15 mouse cellular contexts compared by ENCODE assay signal in the genomic region with DNA sequence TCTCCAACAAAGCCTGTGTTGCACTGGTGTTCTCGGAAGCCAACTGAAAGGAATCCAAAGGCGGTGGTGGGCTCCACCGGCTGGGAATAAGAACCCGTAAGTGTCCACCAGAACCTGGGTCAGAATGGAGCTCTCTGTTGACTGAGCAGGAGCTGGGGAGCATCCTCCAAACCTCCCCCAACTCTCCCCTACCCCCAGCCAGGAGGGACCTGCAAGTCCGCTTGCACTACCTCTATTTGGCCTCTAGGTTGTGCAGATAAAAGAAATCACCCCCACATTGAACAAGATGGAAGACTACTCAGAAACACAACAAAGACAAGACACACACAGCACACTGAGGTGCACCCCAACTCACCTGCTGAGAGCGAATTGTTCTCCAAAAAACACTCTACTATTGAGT. TPM values are rescaled to one million over a fixed set of nuclear protein-coding genes. Genes with fewer than 3 reads are reported as not detected.
A peak's percentile ranks its signal among the peaks of the same experiment; 100 is the strongest.
DNase-seq lines count a peak whose midpoint lies in the region; ATAC-seq and TF ChIP-seq lines count a peak whose summit lies in the region.
"Had no signal": no experiment of that assay in that cellular context is flagged by ENCODE, and none has a peak within 500 bp of the region (broad histone marks: within the 10 kb centered on the region; RNA-seq: fewer than 3 reads in every experiment).

No protein-coding gene starts in this region.

- H3K36me3 ChIP-seq in heart, adult 2 months (ENCODE audit: control insufficient read depth, insufficient read depth, low read length): peaks cover 14% of the 10 kb centered on the region
- peaks cover 26% of the 10 kb centered on the region for H3K36me3 ChIP-seq in heart, embryonic 11.5 days (ENCODE audit: control insufficient read depth, insufficient read depth, low read length)
- peaks cover 35% of the 10 kb centered on the region for H3K36me3 ChIP-seq in lung, embryonic 14.5 days (ENCODE audit: insufficient read depth)
- peaks cover 31 to 66% of the 10 kb centered on the region in 2 experiments for H3K36me3 ChIP-seq in CH12.LX (replicated peaks in 1 of 2; ENCODE audit: control insufficient read depth in 1 of 2, insufficient read depth in 1 of 2, low read length in 1 of 2)
- peaks cover 61% of the 10 kb centered on the region for H3K36me3 ChIP-seq in limb, embryonic 10.5 days

- no peak; the same call in 1 of the 2 replicates for TF ChIP-seq RAD21 in CH12.LX (IDR thresholded peaks at IDR 0.05; ENCODE audit: low read depth, low read length)

- no peaks in the 10 kb centered on the region for H3K79me2 ChIP-seq in heart, adult 2 months (replicated peaks; ENCODE audit: control insufficient read depth, insufficient read depth, low read length)
- H3K79me2 ChIP-seq in CH12.LX (replicated peaks; ENCODE audit: control insufficient read depth, extremely low read depth, insufficient read depth, poor library complexity, severe bottlenecking): no peaks in the 10 kb centered on the region; the same call in 1 of the 2 replicates

- 78% methylated on average over 6 of the region's 6 CpGs for WGBS in heart, adult 2 months
- 85% methylated on average over 6 of the region's 6 CpGs for WGBS in heart, embryonic 11.5 days (ENCODE audit: insufficient replicate concordance)
- WGBS in lung, embryonic 14.5 days: 86% methylated on average over 6 of the region's 6 CpGs
- 80% methylated on average over 6 of the region's 6 CpGs for WGBS in limb, embryonic 10.5 days

- no peak overlapping the region for H3K4me2 ChIP-seq in heart, embryonic 11.5 days
- no peak overlapping the region for H3K4me2 ChIP-seq in lung, embryonic 14.5 days
- no peak overlapping the region for H3K4me2 ChIP-seq in CH12.LX (ENCODE audit: insufficient read depth, low read depth, poor library complexity, severe bottlenecking)
- H3K4me2 ChIP-seq: embryonic facial prominence, embryonic 12.5 days; forebrain, embryonic 15.5 days; heart, embryonic 15.5 days; kidney, embryonic 15.5 days; liver, embryonic 13.5 days; midbrain, embryonic 11.5 days had no signal

- no peak for ATAC-seq in heart, embryonic 11.5 days (replicated peaks; ENCODE audit: insufficient number of reproducible peaks, low FRiP score, low TSS enrichment)
- ATAC-seq in lung, embryonic 14.5 days (ENCODE audit: insufficient read depth): no peak
- peak; percentile 65 for ATAC-seq in inflammation-experienced regulatory T-cells, adult 6 months
- ATAC-seq: forebrain, embryonic 15.5 days had no signal

- intact Hi-C loops in heart, adult 2 months (cut with DNase I): no loop called here

- H3K27ac ChIP-seq in heart, adult 2 months: no peak overlapping the region
- no peak overlapping the region for H3K27ac ChIP-seq in heart, embryonic 11.5 days (ENCODE audit: low read depth, low read length)
- H3K27ac ChIP-seq in lung, embryonic 14.5 days (ENCODE audit: low read depth): no peak overlapping the region
- no peak overlapping the region for H3K27ac ChIP-seq in CH12.LX (ENCODE audit: insufficient read depth, low read depth)
- H3K27ac ChIP-seq in limb, embryonic 10.5 days: no peak overlapping the region
- H3K27ac ChIP-seq: embryonic facial prominence, embryonic 12.5 days; forebrain, embryonic 15.5 days; heart, embryonic 15.5 days; kidney, embryonic 15.5 days; liver, embryonic 13.5 days had no signal

- no peak overlapping the region for H3K4me3 ChIP-seq in heart, adult 2 months
- no peak overlapping the region for H3K4me3 ChIP-seq in heart, embryonic 11.5 days (ENCODE audit: low read depth, low read length)
- no peak overlapping the region for H3K4me3 ChIP-seq in lung, embryonic 14.5 days (ENCODE audit: low read depth, low read length)
- H3K4me3 ChIP-seq in CH12.LX (replicated peaks in 1 of 3; ENCODE audit: low read depth in 2 of 3, low read length in 2 of 3, poor library complexity in 1 of 3): no peak overlapping the region
- H3K4me3 ChIP-seq in limb, embryonic 10.5 days: no peak overlapping the region
- H3K4me3 ChIP-seq: embryonic facial prominence, embryonic 12.5 days; forebrain, embryonic 15.5 days; heart, embryonic 15.5 days; kidney, embryonic 15.5 days; liver, embryonic 13.5 days had no signal

- no peak overlapping the region for H3K9ac ChIP-seq in heart, adult 2 months (ENCODE audit: low read depth, low read length)
- H3K9ac ChIP-seq in heart, embryonic 11.5 days (ENCODE audit: low read depth, low read length): no peak overlapping the region
- no peak overlapping the region for H3K9ac ChIP-seq in lung, embryonic 14.5 days
- H3K9ac ChIP-seq in CH12.LX (ENCODE audit: insufficient read depth, low read depth): no peak overlapping the region
- H3K9ac ChIP-seq: embryonic facial prominence, embryonic 12.5 days; forebrain, embryonic 15.5 days; heart, embryonic 15.5 days; kidney, embryonic 15.5 days; liver, embryonic 13.5 days had no signal

- DNase-seq in heart, adult 2 months: no peak
- no peak for DNase-seq in lung, embryonic 14.5 days
- DNase-seq in lung, postnatal 14 days: no peak
- DNase-seq in CH12.LX (ENCODE audit: extremely low read depth): peak; percentile 21
- no peak for DNase-seq in cerebellum, adult 9-11 months
- DNase-seq in limb, embryonic 10.5 days (ENCODE audit: low spot score): no peak
- DNase-seq: layer of hippocampus, postnatal 36 days; liver, embryonic 13.5 days had no signal

- dilution Hi-C loops in CH12.LX (cut with MboI; ENCODE audit: extremely low pct_ligation_motif_present, extremely low pct_unique_long_range_greater_than_20kb, low sequenced_read_pairs): no loop called here

- peaks cover 3% of the 10 kb centered on the region for H3K4me1 ChIP-seq in heart, adult 2 months (ENCODE audit: control insufficient read depth, insufficient read depth, low read length)
- peaks cover 4% of the 10 kb centered on the region; the same call in 1 of the 2 replicates for H3K4me1 ChIP-seq in heart, embryonic 11.5 days (ENCODE audit: control insufficient read depth, insufficient read depth, low read length)
- H3K4me1 ChIP-seq in lung, embryonic 14.5 days (ENCODE audit: insufficient read depth): no peaks in the 10 kb centered on the region
- peaks cover 4 to 10% of the 10 kb centered on the region in 2 experiments for H3K4me1 ChIP-seq in CH12.LX (ENCODE audit: control insufficient read depth in 1 of 2, insufficient read depth in 2 of 2)
- peaks cover 17% of the 10 kb centered on the region; the same call in 1 of the 2 replicates for H3K4me1 ChIP-seq in limb, embryonic 10.5 days
- H3K4me1 ChIP-seq: forebrain, embryonic 15.5 days; kidney, embryonic 15.5 days; liver, embryonic 13.5 days had no signal

- no peaks in the 10 kb centered on the region for H3K27me3 ChIP-seq in heart, adult 2 months (ENCODE audit: control insufficient read depth, insufficient read depth, low read length)
- no peaks in the 10 kb centered on the region for H3K27me3 ChIP-seq in heart, embryonic 11.5 days (ENCODE audit: control insufficient read depth, insufficient read depth, low read length)
- H3K27me3 ChIP-seq in lung, embryonic 14.5 days (ENCODE audit: insufficient read depth, low read length): no peaks in the 10 kb centered on the region
- H3K27me3 ChIP-seq in CH12.LX (replicated peaks): no peaks in the 10 kb centered on the region
- H3K27me3 ChIP-seq in limb, embryonic 10.5 days (ENCODE audit: low read depth, poor library complexity, severe bottlenecking): no peaks in the 10 kb centered on the region
- H3K27me3 ChIP-seq: embryonic facial prominence, embryonic 12.5 days; forebrain, embryonic 15.5 days; heart, embryonic 15.5 days; kidney, embryonic 15.5 days; liver, embryonic 13.5 days had no signal

- no peaks in the 10 kb centered on the region for H3K9me3 ChIP-seq in heart, embryonic 11.5 days (replicated peaks; ENCODE audit: control insufficient read depth, low read length)
- H3K9me3 ChIP-seq in lung, embryonic 14.5 days (ENCODE audit: low read depth, low read length): no peaks in the 10 kb centered on the region
- H3K9me3 ChIP-seq in CH12.LX (replicated peaks; ENCODE audit: low read length): no peaks in the 10 kb centered on the region
- H3K9me3 ChIP-seq in limb, embryonic 10.5 days (replicated peaks): no peaks in the 10 kb centered on the region
- H3K9me3 ChIP-seq: embryonic facial prominence, embryonic 12.5 days; forebrain, embryonic 15.5 days; heart, embryonic 15.5 days; kidney, embryonic 15.5 days; liver, embryonic 13.5 days had no signal

- no peak; the same call in none of the 2 replicates for TF ChIP-seq POLR2A in heart, adult 2 months (IDR thresholded peaks at IDR 0.05; ENCODE audit: insufficient read depth, low read depth, low read length)
- no peak for TF ChIP-seq POLR2A in CH12.LX (IDR thresholded peaks at IDR 0.05; ENCODE audit: low read depth, low read length)

- in situ Hi-C loops in CH12.LX (cut with MboI; ENCODE audit: low pct_ligation_motif_present, low pct_unique_long_range_greater_than_20kb, low sequenced_read_pairs): loop anchor here (25.0 kb wide), 1 partner anchor 735 kb away; no protein-coding TSS in a partner anchor

- TF ChIP-seq CTCF in heart, adult 2 months (IDR thresholded peaks at IDR 0.05): peak; percentile 55
- peak; percentile 32; the same call in 1 of the 2 replicates for TF ChIP-seq CTCF in lung, embryonic 14.5 days (IDR thresholded peaks at IDR 0.05; ENCODE audit: low read depth)
- TF ChIP-seq CTCF in CH12.LX (conservative IDR thresholded peaks at IDR 0.05 in 1 of 2, IDR thresholded peaks at IDR 0.05 in 1 of 2; ENCODE audit: low read depth in 2 of 2, low read length in 2 of 2): peak; percentile 34 to 51; a peak in 3 of 4 replicates

- TF ChIP-seq EP300 in heart, adult 2 months (IDR thresholded peaks at IDR 0.05; ENCODE audit: insufficient read depth, low read depth, low read length): no peak
- no peak for TF ChIP-seq EP300 in CH12.LX (IDR thresholded peaks at IDR 0.05; ENCODE audit: low read length)

RNA-seq across cellular contexts. Expression of a gene that starts 8.7 kb away (rescaled TPM):
- total RNA-seq in heart, adult 2 months (2021): 1,000 to 10,000 TPM; 4,382 to 5,412 TPM
- 4,929 and 5,477 TPM in 2 replicates for polyA plus RNA-seq in heart, adult 2 months (2012; rRNA removed)
- 1,564 and 1,695 TPM in 2 replicates for polyA plus RNA-seq in heart, embryonic 11.5 days (2014; fragmentation: Nextera tagmentation; extraction: Ambion mirVana)
- 431 and 432 TPM in 2 replicates for polyA plus RNA-seq in lung, embryonic 14.5 days (2014; fragmentation: Nextera tagmentation; extraction: Ambion mirVana)
- total RNA-seq in CH12.LX (2012; rRNA removed): 365 and 379 TPM in 2 replicates
- 403 and 410 TPM in 2 replicates for total RNA-seq in CH12.LX (2014; rRNA removed)
- 476 and 483 TPM in 2 replicates for polyA plus RNA-seq in CH12.LX (2012; ENCODE audit: insufficient read length, low read depth)
- 100 to 1,000 TPM; 166 to 235 (median 173) TPM for polyA plus RNA-seq in inflammation-experienced regulatory T-cells, adult 6 months (2017; shearing (Covaris generic))
- 486 and 506 TPM in 2 replicates for polyA plus RNA-seq in limb, embryonic 10.5 days (2016; fragmentation: Nextera tagmentation; extraction: Ambion mirVana)

RNA-seq across cellular contexts. Expression of a gene that starts 50.4 kb away (rescaled TPM):
- 1 to 10 TPM; 7.1 to 8.8 TPM for total RNA-seq in heart, adult 2 months (2021)
- polyA plus RNA-seq in heart, adult 2 months (2012; rRNA removed): 3.2 and 5.7 TPM in 2 replicates
- polyA plus RNA-seq in heart, embryonic 11.5 days (2014; fragmentation: Nextera tagmentation; extraction: Ambion mirVana): 2.9 and 6.6 TPM in 2 replicates
- 9.2 and 12.3 TPM in 2 replicates for polyA plus RNA-seq in lung, embryonic 14.5 days (2014; fragmentation: Nextera tagmentation; extraction: Ambion mirVana)
- total RNA-seq in CH12.LX (2012; rRNA removed) (13.4 and 14.3 TPM in 2 replicates), CH12.LX (2014; rRNA removed) (22.2 and 24.9 TPM in 2 replicates)
- polyA plus RNA-seq in CH12.LX (2012; ENCODE audit: insufficient read length, low read depth): 6.9 and 7.2 TPM in 2 replicates
- polyA plus RNA-seq in inflammation-experienced regulatory T-cells, adult 6 months (2017; shearing (Covaris generic)): 10 to 100 TPM in 2 of 3 experiments, 1 to 10 TPM in 1; 9.7 to 11.4 (median 11.0) TPM
- 3.7 and 4.3 TPM in 2 replicates for polyA plus RNA-seq in limb, embryonic 10.5 days (2016; fragmentation: Nextera tagmentation; extraction: Ambion mirVana)

RNA-seq across cellular contexts. Expression of a gene that starts 50.8 kb away (rescaled TPM):
- 10 to 100 TPM; 12.2 to 13.6 TPM for total RNA-seq in heart, adult 2 months (2021)
- polyA plus RNA-seq in heart, adult 2 months (2012; rRNA removed): 4.7 and 10.6 TPM in 2 replicates
- polyA plus RNA-seq in heart, embryonic 11.5 days (2014; fragmentation: Nextera tagmentation; extraction: Ambion mirVana): 21.5 and 22.3 TPM in 2 replicates
- 24.1 and 25.3 TPM in 2 replicates for polyA plus RNA-seq in lung, embryonic 14.5 days (2014; fragmentation: Nextera tagmentation; extraction: Ambion mirVana)
- total RNA-seq in CH12.LX (2012; rRNA removed) (10.7 and 11.8 TPM in 2 replicates), CH12.LX (2014; rRNA removed) (19.7 and 20.9 TPM in 2 replicates)
- polyA plus RNA-seq in CH12.LX (2012; ENCODE audit: insufficient read length, low read depth): 11.2 and 14.4 TPM in 2 replicates
- 10 to 100 TPM; 25.0 to 44.3 (median 33.7) TPM for polyA plus RNA-seq in inflammation-experienced regulatory T-cells, adult 6 months (2017; shearing (Covaris generic))
- polyA plus RNA-seq in limb, embryonic 10.5 days (2016; fragmentation: Nextera tagmentation; extraction: Ambion mirVana): 18.2 and 21.6 TPM in 2 replicates
